Mouse (Mus musculus) forebrain, embryonic 12.5 days (tissue): Measurements from ENCODE around the gene 1700001O22Rik. TPM values are rescaled to one million over a fixed set of nuclear protein-coding genes. Genes with fewer than 3 reads are reported as not detected.

Experiments used
- ATAC-seq: fragments of 200-750 bp; cut with Nextera tagmentation; 2 replicates; pipeline ENCODE4 v1.8.0; 2017; ENCODE audit warnings: moderate TSS enrichment; ENCODE audit not compliant: low FRiP score
- H3K27ac ChIP-seq: fragments of 300-500 bp; sonication (generic); 2 replicates; pipeline ENCODE4 v1.5.1; 2016; ENCODE audit warnings: mild to moderate bottlenecking
- H3K27me3 ChIP-seq: fragments of 300-500 bp; sonication (generic); 2 replicates; pipeline ENCODE4 v1.6.1; 2016; ENCODE audit warnings: mild to moderate bottlenecking
- H3K36me3 ChIP-seq: fragments of 300-500 bp; sonication (generic); replicated peaks from 2 replicates; pipeline ENCODE4 v1.6.1; 2016; ENCODE audit warnings: mild to moderate bottlenecking
- H3K4me1 ChIP-seq: fragments of 300-500 bp; sonication (generic); 2 replicates; pipeline ENCODE4 v1.6.1; 2016
- H3K4me2 ChIP-seq: fragments of 300-500 bp; sonication (generic); 2 replicates; pipeline ENCODE4 v1.6.1; 2016; ENCODE audit warnings: mild to moderate bottlenecking, moderate library complexity
- H3K4me3 ChIP-seq: fragments of 300-500 bp; sonication (generic); replicated peaks from 2 replicates; pipeline ENCODE4 v1.5.1; 2016; ENCODE audit warnings: mild to moderate bottlenecking
- H3K9ac ChIP-seq: fragments of 300-500 bp; sonication (generic); 2 replicates; pipeline ENCODE4 v1.6.1; 2016; ENCODE audit warnings: mild to moderate bottlenecking
- H3K9me3 ChIP-seq: fragments of 300-500 bp; sonication (generic); 2 replicates; pipeline ENCODE4 v1.6.1; 2016
- WGBS: fragments of 180-500 bp; shearing (Covaris S2); methylation state at CpG from one replicate; pipeline ENCODE4 v1.1.7; 2016; 5-methylcytosine and 5-hydroxymethylcytosine counted together
- polyA plus RNA-seq: library from polyadenylated mRNA; unstranded; fragments of >200 nt; fragmentation: Nextera tagmentation; extraction: Ambion mirVana; gene quantifications from 2 replicates; pipeline ENCODE4 v1.2.1, GENCODE M21; 2016

Gene 1700001O22Rik
- polyA plus RNA-seq: 4.2 and 4.5 TPM in 2 replicates

DNA sequence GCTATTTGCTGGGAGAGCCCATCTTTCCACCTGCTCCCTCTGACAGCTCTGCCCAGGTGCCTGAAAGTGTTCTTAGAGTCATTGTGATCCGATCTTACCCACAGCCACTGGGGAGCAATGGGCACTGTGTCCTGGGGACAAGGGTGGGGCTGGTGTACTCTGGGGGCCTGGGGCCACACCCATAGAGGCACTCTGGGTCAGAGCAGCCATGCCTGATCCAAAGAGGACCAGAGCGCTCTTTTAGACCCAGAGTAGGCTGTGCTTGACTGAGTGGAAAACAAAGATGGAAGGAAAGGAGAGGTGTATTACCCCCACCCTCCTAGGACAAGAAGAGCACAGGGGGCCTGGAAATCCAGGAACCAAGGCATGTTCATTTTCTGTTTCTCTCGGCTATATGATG is at the start of gene 1700001O22Rik:
Gene 1700001O22Rik, minus strand, starts transcription at position 58 of the 400 bp plus-strand sequence.
- H3K9ac ChIP-seq: no peak within 1 kb of the TSS
- H3K4me3 ChIP-seq: no peak within 1 kb of the TSS
- 91% methylated on average over 3 of the region's 3 CpGs for WGBS
- H3K27ac ChIP-seq: no peak within 1 kb of the TSS
- H3K4me1 ChIP-seq: peaks cover 31% of the 10 kb centered on the region
- H3K36me3 ChIP-seq: no peaks in the 10 kb centered on the region
- no peak for ATAC-seq
- peaks cover 44% of the 10 kb centered on the region for H3K27me3 ChIP-seq
- H3K4me2 ChIP-seq: no peak within 1 kb of the TSS
- no peaks in the 10 kb centered on the region for H3K9me3 ChIP-seq

DNA sequence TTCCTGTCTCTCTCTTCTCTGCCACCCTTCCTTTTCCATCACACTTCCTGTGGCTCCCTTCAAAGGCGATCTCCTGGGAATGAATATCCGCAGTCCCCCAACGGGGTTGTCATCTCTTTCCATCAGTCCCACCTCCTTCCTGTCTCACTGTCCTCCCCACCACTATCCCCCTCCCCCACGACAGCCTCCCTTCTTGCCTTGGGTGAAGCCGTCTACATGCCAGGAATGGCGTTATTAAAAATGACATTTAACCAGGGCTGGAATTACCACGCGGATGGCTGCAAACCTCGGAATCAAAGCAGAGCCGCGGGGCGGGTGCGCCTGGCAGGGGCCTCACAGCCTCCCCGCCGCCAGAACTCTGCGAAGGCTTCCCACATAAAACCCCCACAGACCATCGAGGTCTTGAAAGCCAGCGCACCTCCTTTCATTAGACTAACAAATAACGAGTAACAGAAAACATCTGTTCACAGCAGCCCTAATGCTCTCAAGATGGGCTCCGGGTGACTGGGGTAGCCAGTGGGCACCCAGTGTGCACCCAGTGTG is 49.4 kb upstream of the 1700001O22Rik start:
- H3K4me1 ChIP-seq: peaks cover 20% of the 10 kb centered on the region
- H3K36me3 ChIP-seq: no peaks in the 10 kb centered on the region
- no peak for ATAC-seq
- WGBS: 37% methylated on average over 20 of the region's 20 CpGs
- H3K4me3 ChIP-seq: no peak overlapping the region
- no peaks in the 10 kb centered on the region for H3K27me3 ChIP-seq
- H3K4me2 ChIP-seq: no peak overlapping the region
- 0 out of 2 replicates have a peak overlapping the region, but pooled peaks have one; percentile 0 for H3K27ac ChIP-seq
- H3K9me3 ChIP-seq: no peaks in the 10 kb centered on the region
- no peak overlapping the region for H3K9ac ChIP-seq

DNA sequence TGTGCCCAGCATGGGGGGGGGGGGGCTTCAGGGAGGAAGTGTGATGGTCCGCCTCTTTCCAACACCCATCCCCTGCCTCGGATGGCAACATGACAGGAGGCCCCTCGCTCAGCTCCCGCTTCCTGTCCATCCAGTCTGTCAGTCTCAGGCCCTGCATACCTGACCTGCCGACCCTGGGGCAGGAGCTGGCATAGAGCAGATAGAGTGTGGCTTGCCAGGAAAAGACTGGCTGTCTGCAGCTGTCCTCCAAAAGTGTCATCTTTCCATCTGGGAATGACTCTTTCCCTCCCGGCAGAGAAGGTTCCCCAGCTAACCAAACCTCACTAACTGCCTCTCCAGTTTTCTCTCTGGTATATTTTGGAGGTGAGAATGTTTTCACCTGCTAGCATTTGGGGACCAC is 47.1 kb upstream of the 1700001O22Rik start:
- no peaks in the 10 kb centered on the region for H3K36me3 ChIP-seq
- ATAC-seq: no peak
- peaks cover 24% of the 10 kb centered on the region for H3K4me1 ChIP-seq
- no peaks in the 10 kb centered on the region for H3K9me3 ChIP-seq
- no peak overlapping the region for H3K4me2 ChIP-seq
- no peak overlapping the region for H3K27ac ChIP-seq
- no peak overlapping the region for H3K9ac ChIP-seq
- 82% methylated on average over 6 of the region's 6 CpGs for WGBS
- no peak overlapping the region for H3K4me3 ChIP-seq
- H3K27me3 ChIP-seq: peaks cover 18% of the 10 kb centered on the region

- Histone ChIP-seq H3K27ac (no peak overlapping the region), H3K4me3 (no peak overlapping the region), H3K36me3 (no peaks in the 10 kb centered on the region), H3K4me2 (no peak overlapping the region), H3K27me3 (peaks cover 39% of the 10 kb centered on the region), H3K9me3 (no peaks in the 10 kb centered on the region), H3K9ac (no peak overlapping the region), H3K4me1 (peaks cover 24% of the 10 kb centered on the region)
- WGBS: 50% methylated on average over 8 of the region's 8 CpGs
- no peak for ATAC-seq
These were observed 44.7 kb upstream of the 1700001O22Rik start for GRCm38 (mm10) chr2:30848184-30848583.

GRCm38 (mm10) chr2:30846723-30847122 is 43.3 kb upstream of the 1700001O22Rik start:
- H3K36me3 ChIP-seq: no peaks in the 10 kb centered on the region
- no peak overlapping the region for H3K9ac ChIP-seq
- peak overlapping the region; percentile 25 for H3K4me2 ChIP-seq
- no peaks in the 10 kb centered on the region for H3K9me3 ChIP-seq
- H3K27me3 ChIP-seq: peaks cover 51% of the 10 kb centered on the region
- H3K4me1 ChIP-seq: peaks cover 13% of the 10 kb centered on the region
- ATAC-seq: no peak
- H3K27ac ChIP-seq: no peak overlapping the region
- H3K4me3 ChIP-seq: no peak overlapping the region
- WGBS: 52% methylated on average over 6 of the region's 6 CpGs

DNA sequence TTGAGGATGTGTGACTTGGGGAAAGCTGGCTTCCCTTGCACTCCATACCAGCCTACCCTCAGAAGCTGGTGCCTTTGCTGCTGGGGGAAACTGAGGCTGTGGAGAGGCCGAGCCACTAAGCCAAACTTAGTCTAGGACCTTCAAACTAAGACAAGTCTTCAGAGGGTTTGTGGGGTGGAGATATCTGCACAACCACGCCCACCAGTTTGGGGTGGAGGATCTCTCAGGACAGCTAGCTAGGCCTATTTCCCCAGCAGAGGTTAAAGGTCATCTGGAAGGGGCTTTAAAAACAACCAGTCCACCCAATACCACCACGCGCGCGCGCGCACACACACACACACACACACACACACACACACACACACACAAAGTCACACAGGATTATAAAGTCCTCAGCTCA is 42.8 kb upstream of the 1700001O22Rik start:
- H3K27ac ChIP-seq: no peak overlapping the region
- WGBS: 73% methylated on average over 8 of the region's 8 CpGs
- no peak overlapping the region for H3K9ac ChIP-seq
- H3K4me3 ChIP-seq: peak overlapping the region; percentile 59
- peak overlapping the region; percentile 89 for H3K4me2 ChIP-seq
- no peak for ATAC-seq
- peaks cover 13% of the 10 kb centered on the region for H3K4me1 ChIP-seq
- H3K9me3 ChIP-seq: no peaks in the 10 kb centered on the region
- H3K36me3 ChIP-seq: no peaks in the 10 kb centered on the region
- peaks cover 51% of the 10 kb centered on the region for H3K27me3 ChIP-seq

GRCm38 (mm10) chr2:30845152-30846070 is 42.0 kb upstream of the 1700001O22Rik start:
- Histone ChIP-seq H3K36me3 (no peaks in the 10 kb centered on the region), H3K4me3 (peak overlapping the region; percentile 59), H3K4me1 (peaks cover 13% of the 10 kb centered on the region), H3K9ac (peak overlapping the region; percentile 65), H3K27me3 (peaks cover 51% of the 10 kb centered on the region), H3K4me2 (peak overlapping the region; percentile 89), H3K27ac (peak overlapping the region; percentile 54; the same call in 1 of the 2 replicates), H3K9me3 (no peaks in the 10 kb centered on the region)
- WGBS: 2% methylated on average over 78 of the region's 80 CpGs
- no peak for ATAC-seq

DNA sequence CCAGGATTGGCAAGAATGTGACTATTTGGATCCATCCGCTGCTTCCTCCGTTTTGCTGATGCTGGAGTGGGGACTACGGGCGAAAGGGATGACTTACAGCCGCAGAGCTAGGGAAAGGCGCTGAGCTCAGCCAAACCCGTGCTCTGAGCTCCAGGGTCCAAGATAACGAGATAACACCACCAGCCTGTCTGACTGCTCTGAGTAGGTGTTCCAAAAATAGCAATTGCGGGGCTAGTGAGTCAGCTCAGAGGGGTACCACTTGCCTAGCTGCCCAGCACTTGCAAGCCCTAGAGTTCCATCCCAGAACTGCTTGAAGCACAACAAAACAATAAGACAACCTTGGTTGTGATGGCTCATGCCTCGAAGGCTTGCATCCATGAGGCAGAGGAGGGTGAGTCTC is 39.2 kb upstream of the 1700001O22Rik start:
- ATAC-seq: no peak
- H3K4me3 ChIP-seq: no peak overlapping the region
- peaks cover 51% of the 10 kb centered on the region for H3K27me3 ChIP-seq
- H3K4me2 ChIP-seq: no peak overlapping the region
- H3K27ac ChIP-seq: no peak overlapping the region
- 59% methylated on average over 10 of the region's 10 CpGs for WGBS
- H3K9me3 ChIP-seq: no peaks in the 10 kb centered on the region
- H3K36me3 ChIP-seq: no peaks in the 10 kb centered on the region
- peaks cover 13% of the 10 kb centered on the region for H3K4me1 ChIP-seq
- no peak overlapping the region for H3K9ac ChIP-seq

- Histone ChIP-seq H3K9ac (peak overlapping the region; percentile 33; the same call in 1 of the 2 replicates), H3K9me3 (no peaks in the 10 kb centered on the region), H3K36me3 (no peaks in the 10 kb centered on the region), H3K4me2 (peak overlapping the region; percentile 27), H3K27me3 (no peaks in the 10 kb centered on the region), H3K4me1 (peaks cover 15% of the 10 kb centered on the region), H3K27ac (peak overlapping the region; percentile 73), H3K4me3 (no peak overlapping the region; the same call in 1 of the 2 replicates)
- 6% methylated on average over 21 of the region's 21 CpGs for WGBS
- peak; percentile 74 for ATAC-seq
These were observed 33.0 kb upstream of the 1700001O22Rik start for GRCm38 (mm10) chr2:30836238-30836990.

DNA sequence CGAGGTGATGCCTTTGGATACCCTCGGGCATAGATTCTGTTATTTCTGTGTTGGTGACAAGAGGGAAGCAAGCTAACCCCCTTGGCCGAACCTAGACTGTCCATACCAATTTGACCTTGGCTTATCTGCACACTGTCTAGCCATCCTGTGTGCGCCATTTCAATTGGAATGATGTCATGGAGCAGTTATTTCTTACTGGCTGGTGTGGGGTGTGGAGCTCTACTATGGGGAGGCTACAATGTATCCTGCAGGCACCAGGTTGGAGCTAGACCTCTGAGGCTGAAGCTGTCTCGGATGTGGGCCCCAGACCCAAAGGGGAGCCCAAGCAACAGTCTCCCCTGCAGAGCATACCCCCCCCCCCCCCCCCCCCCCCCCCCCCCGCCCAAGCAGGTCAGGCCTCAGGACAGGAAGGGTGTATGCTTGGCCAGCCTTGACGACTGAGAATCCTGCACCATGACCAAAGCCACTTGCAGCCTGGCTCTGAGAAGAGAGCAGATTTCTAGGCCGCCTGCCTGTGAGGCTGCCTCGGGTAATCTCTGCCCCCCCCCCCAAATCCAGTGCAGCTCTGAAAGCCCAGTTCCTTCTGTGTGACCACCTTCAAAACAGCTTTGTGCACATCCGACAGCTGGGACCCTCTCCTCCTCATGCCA is 31.0 kb upstream of the 1700001O22Rik start, which contains the start of gene Prrx2:
Gene Prrx2, plus strand, starts transcription at position 600 of the 650 bp plus-strand sequence.
- no peak within 1 kb of the TSS for H3K4me2 ChIP-seq
- no peaks in the 10 kb centered on the region for H3K9me3 ChIP-seq
- no peaks in the 10 kb centered on the region for H3K27me3 ChIP-seq
- ATAC-seq: no peak
- H3K36me3 ChIP-seq: no peaks in the 10 kb centered on the region
- H3K9ac ChIP-seq: 0 out of 2 replicates have a peak within 1 kb of the TSS, but pooled peaks have one; percentile 33
- H3K27ac ChIP-seq: peak within 1 kb of the TSS; percentile 73
- peaks cover 15% of the 10 kb centered on the region for H3K4me1 ChIP-seq
- WGBS: 71% methylated on average over 8 of the region's 10 CpGs
- no peak within 1 kb of the TSS for H3K4me3 ChIP-seq

GRCm38 (mm10) chr2:30833644-30834043 is 30.2 kb upstream of the 1700001O22Rik start:
- Histone ChIP-seq H3K9ac (no peak overlapping the region), H3K9me3 (no peaks in the 10 kb centered on the region), H3K27me3 (no peaks in the 10 kb centered on the region), H3K4me3 (no peak overlapping the region), H3K4me1 (peaks cover 16% of the 10 kb centered on the region), H3K27ac (peak overlapping the region; percentile 70), H3K36me3 (no peaks in the 10 kb centered on the region), H3K4me2 (no peak overlapping the region)
- 73% methylated on average over 5 of the region's 5 CpGs for WGBS
- no peak for ATAC-seq
